Mouse (Mus musculus) thymus, postnatal 36 days (tissue): Measurements from ENCODE around the gene Acsl4.

Experiments
- DNase-seq, 2 experiments: peaks; one replicate each; pipeline ENCODE4 v3.0.0; 2022; ENCODE audit warnings: mixed read lengths in 2 of 2

The Acsl4 gene

GRCm38 (mm10) chrX:142336207-142336606 is 54.1 kb downstream of the Acsl4 start:
- no peak for DNase-seq

- no peak for DNase-seq
These were observed 54.8 kb downstream of the Acsl4 start for GRCm38 (mm10) chrX:142335502-142335901.

DNA sequence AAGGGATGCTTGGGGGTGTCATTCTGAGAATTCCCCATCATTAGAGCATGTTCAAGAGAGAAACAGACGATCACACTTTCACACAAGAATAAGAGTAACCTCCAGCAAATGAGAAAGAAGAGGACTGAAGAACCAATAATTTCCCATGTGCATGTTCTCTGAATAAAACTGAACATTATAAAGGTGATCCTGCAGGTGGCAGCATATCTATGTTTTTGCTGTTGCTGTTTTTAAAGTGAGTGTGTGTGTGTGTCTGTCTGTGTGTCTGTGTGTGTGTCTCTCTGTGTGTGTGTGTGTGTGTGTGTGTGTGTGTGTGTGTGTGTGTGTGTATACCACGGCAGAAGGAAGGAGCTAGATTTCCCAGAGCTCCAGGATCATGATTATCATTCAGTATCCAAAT is 64.6 kb downstream of the Acsl4 start:
- no peak for DNase-seq

DNA sequence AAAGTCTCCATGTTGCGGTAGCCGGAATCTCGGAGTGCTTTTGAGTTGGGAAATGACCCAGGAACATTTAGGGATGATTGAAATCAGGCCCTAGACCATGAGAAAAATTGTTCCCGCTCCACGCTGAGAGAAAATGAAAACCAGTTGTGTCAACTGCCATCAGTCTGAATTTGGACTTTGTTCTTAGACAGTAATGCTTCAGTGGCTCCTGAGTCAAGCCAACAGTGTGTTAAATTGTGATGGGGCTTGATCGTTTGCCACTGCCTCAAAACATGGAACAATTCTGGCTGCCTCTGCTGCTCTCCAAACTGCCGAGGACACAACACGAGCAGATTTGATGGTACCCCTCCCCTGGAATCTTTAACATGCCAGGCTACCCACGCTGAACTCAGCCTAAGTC is 74.2 kb downstream of the Acsl4 start:
- no peak for DNase-seq

DNA sequence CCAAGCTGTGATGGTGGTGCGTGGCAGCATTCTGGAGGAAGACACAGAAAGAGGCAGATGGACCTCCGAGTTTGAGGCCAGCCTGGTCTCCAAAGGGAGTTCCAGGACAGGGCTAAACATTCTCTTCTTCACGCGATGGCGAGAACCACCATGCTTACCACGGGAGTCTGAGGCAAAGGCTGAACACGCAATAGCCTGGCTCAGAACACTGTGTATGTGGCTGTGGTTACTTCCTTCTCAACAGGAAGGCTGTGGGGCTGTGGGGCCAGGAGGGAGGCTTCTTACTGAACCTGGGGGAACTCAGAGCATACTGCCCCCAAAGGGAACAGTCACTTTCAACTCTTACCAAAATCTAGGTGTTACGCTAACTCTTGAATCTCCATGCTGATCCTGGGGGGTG is 75.1 kb downstream of the Acsl4 start:
- no peak for DNase-seq

DNA sequence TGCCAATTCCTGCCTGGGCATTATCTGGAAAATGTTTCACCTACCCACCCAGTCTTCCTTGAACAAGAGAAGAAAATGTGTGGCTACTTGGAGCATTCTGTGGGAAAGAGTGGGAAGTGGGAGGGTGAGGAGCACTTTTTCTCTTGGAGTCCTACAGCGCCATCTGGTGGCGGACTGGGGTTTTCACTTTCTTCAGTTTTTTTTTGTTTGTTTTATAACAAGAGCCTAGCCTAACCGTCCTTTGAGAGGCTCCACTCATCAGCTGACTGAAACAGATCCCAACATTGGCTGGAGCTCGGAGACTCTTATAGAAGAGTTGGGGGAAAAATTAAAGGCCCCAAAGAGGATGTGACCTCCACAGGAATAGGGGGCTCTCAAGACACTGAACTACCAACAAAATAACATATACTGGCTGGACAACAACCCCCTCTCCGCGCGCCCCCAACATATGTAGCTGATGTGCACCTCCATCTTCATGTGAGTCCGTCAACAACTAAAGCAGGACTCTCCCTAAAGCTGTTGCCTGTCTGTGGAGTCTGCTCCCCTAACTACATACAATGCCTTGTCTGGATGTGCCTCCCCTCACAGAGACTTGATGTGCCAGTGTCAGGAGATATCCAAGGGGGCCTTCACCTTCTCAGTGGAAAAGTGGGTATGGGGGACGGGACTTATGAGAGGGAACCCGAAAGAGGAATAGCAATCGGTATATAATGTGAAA is 75.9 kb downstream of the Acsl4 start:
- peak; percentile 20 to 24 for DNase-seq

GRCm38 (mm10) chrX:142310431-142310830 is 79.9 kb downstream of the Acsl4 start:
- DNase-seq, result no peak

- no peak for DNase-seq
These were observed 84.3 kb downstream of the Acsl4 start, which contains the start of gene Kcne1l for GRCm38 (mm10) chrX:142305869-142306581. Gene Kcne1l, minus strand, starts transcription at chrX:142306294.

- DNase-seq, result no peak
These were observed 85.1 kb downstream of the Acsl4 start for GRCm38 (mm10) chrX:142305010-142305868.

DNA sequence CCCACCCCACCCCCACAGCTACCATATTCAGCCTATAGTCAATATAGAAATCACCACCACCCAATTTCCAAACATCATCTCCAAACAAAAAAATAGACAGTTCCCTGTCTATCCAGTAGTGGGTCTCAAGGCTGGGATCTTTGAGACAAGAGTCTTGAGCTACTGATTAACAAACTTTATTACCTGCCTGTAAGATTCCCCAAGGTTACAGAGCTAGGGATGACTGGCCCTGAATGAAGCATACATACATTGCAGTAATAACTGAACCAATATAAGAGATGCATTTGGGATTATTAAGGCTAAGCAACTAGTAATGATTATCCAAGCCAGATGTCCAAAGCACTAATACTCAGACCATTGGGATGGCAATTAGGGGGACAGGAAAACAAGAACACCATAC is 85.7 kb downstream of the Acsl4 start:
- no peak for DNase-seq

DNA sequence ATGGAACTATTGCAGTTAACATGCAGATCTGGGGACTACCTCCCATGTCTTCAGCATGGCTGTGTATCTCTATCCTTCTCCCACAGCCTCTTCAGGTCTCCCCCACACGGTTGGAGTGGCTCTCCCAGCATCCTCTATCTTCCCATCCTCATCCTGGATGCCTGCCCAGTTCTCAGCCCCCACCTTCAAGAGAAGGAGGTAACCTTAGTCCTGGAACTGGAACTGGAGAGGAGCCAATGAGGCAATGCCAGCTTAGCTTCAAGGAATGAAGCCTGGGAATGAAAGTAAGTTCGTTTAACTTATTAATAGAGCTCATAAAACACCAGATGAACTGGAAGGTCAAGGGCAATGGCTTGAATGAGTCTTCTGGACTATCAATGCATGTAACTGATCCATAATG is 86.9 kb downstream of the Acsl4 start:
- DNase-seq, result no peak

- no peak for DNase-seq
These were observed 104.4 kb downstream of the Acsl4 start for GRCm38 (mm10) chrX:142285905-142286304.

- DNase-seq, result no peak
These were observed 113.8 kb downstream of the Acsl4 start for GRCm38 (mm10) chrX:142276573-142276972.

GRCm38 (mm10) chrX:142276031-142276430 is 114.3 kb downstream of the Acsl4 start:
- no peak for DNase-seq
